Mouse (Mus musculus) forebrain, postnatal 0 days (tissue): ENCODE measurements around the gene Dock9. TPM values are rescaled to one million over a fixed set of nuclear protein-coding genes. Genes with fewer than 3 reads are reported as not detected.
A peak's percentile ranks its signal among the peaks of the same experiment; 100 is the strongest.

Source experiments
- ATAC-seq: fragments of 200-750 bp; cut with Nextera tagmentation; 2 replicates; pipeline ENCODE4 v1.8.0; 2017; ENCODE audit warnings: mild to moderate bottlenecking, moderate library complexity
- DNase-seq: peaks from one replicate; pipeline ENCODE4 v3.0.0-alpha.2; 2015
- H3K27ac ChIP-seq: fragments of 300-500 bp; sonication (generic); 2 replicates; pipeline ENCODE4 v1.5.1; 2014; ENCODE audit warnings: low read depth, mild to moderate bottlenecking, antibody characterized with exemption, low read length, moderate library complexity, mixed read lengths
- H3K27me3 ChIP-seq: fragments of 300-500 bp; sonication (generic); 2 replicates; pipeline ENCODE4 v1.6.1; 2014; ENCODE audit warnings: mild to moderate bottlenecking, low read length, mixed read lengths; ENCODE audit not compliant: insufficient read depth
- H3K36me3 ChIP-seq: fragments of 300-500 bp; sonication (generic); 2 replicates; pipeline ENCODE4 v1.6.1; 2014; ENCODE audit warnings: mild to moderate bottlenecking, moderate library complexity; ENCODE audit not compliant: insufficient read depth
- H3K4me1 ChIP-seq: fragments of 300-500 bp; sonication (generic); 2 replicates; pipeline ENCODE4 v1.6.1; 2014; ENCODE audit warnings: antibody characterized with exemption; ENCODE audit not compliant: insufficient read depth
- H3K4me2 ChIP-seq: fragments of 300-500 bp; sonication (generic); 2 replicates; pipeline ENCODE4 v1.6.1; 2014; ENCODE audit warnings: low read depth, mild to moderate bottlenecking, moderate library complexity
- H3K4me3 ChIP-seq: fragments of 300-500 bp; sonication (generic); 2 replicates; pipeline ENCODE4 v1.5.1; 2014; ENCODE audit warnings: low read depth, low read length, mixed read lengths
- H3K9ac ChIP-seq: fragments of 300-500 bp; sonication (generic); 2 replicates; pipeline ENCODE4 v1.6.1; 2014; ENCODE audit warnings: mild to moderate bottlenecking
- H3K9me3 ChIP-seq: fragments of 300-500 bp; sonication (generic); 2 replicates; pipeline ENCODE4 v1.6.1; 2016; ENCODE audit warnings: low read length
- CTCF ChIP-seq: sonication (generic); IDR thresholded peaks from 2 replicates; pipeline ENCODE4 v1.5.1; 2016; ENCODE audit warnings: antibody characterized with exemption, control low read depth, low read depth
- WGBS: fragments of 180-500 bp; shearing (Covaris S2); extraction: QIAGEN DNeasy Blood & Tissue Kit; methylation state at CpG from one replicate; pipeline ENCODE4 v1.1.7; 2014; 5-methylcytosine and 5-hydroxymethylcytosine counted together
- polyA plus RNA-seq: library from polyadenylated mRNA; unstranded; fragments of >200 nt; fragmentation: Nextera tagmentation; extraction: Ambion mirVana; gene quantifications from 2 replicates; pipeline ENCODE4 v1.2.1, GENCODE M21; 2015
- total RNA-seq: library from RNA; depleted of rRNA; stranded (reverse); fragments of >200 nt; gene quantifications from 2 replicates; pipeline ENCODE4 v1.2.3, GENCODE M21; 2014

Dock9 gene
- total and polyA plus RNA-seq, 2 experiments from 2014 or later, result 14.2 to 87.2 TPM

DNA sequence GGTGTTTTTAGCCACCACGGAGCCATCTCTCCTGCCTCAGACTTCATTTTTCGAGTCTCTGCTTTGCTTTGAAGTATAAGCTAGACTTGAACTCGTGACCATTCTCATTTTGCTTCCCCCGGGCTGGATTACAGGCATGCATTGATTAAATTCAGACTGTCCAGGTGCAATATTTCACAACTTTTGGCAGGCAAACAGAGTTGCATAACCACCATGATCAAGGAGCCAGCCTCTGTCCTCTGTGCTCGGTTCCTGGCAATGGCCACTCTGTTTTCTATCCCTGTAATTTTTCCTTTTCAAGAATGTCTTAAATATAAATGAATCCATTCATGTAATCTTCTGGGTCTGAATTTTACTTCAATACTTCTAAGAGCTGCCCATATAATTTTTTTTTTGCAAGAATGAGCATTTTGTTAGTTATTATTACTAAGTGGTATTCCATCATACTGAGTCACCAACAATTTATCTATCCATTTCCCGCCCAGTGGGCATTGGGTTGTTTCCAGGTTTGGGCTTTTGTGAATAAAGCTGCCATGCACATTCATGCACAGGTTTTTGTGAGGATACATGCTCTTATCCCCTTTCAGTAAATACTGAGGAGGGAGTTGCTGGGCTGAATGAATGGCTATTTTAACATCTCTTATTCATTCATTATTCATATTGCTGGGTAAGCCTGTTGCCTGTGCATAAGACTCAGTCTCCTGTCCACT is 183.0 kb downstream of the Dock9 start:
- Histone ChIP-seq H3K27me3 (no peaks in the 10 kb centered on the region), H3K9me3 (no peaks in the 10 kb centered on the region), H3K4me2 (no peak overlapping the region), H3K9ac (no peak overlapping the region), H3K4me3 (no peak overlapping the region), H3K36me3 (peaks cover 8% of the 10 kb centered on the region), H3K4me1 (no peaks in the 10 kb centered on the region), H3K27ac (no peak overlapping the region)
- WGBS, result 66% methylated on average over 6 of the region's 6 CpGs
- TF ChIP-seq CTCF, result no peak
- DNase-seq, result no peak
- no peak for ATAC-seq

DNA sequence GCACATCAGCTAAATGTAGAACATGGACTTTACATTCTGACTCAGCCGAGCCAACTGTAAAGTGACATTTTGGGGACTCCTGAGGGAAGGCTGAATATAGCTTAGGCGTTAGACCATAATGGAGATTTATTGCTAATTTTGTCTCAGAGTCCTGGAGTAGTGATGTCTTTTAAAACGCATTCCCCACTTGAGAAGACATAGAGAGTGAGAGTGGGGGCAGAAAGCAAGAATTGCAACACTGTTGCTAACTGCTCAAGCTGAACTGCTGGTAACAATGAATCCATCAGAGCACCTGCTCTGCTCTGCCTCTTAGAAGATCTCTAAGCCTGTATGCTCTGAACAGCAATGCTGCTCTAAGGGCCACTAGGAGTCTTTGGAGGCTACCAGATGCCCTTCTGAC is 184.1 kb downstream of the Dock9 start:
- no peaks in the 10 kb centered on the region for H3K4me1 ChIP-seq
- H3K27ac ChIP-seq, result 0 out of 2 replicates have a peak overlapping the region, but pooled peaks have one; percentile 29
- peak; percentile 30 for ATAC-seq
- no peaks in the 10 kb centered on the region for H3K9me3 ChIP-seq
- H3K4me3 ChIP-seq, result no peak overlapping the region
- no peak for TF ChIP-seq CTCF
- H3K9ac ChIP-seq, result no peak overlapping the region
- peaks cover 13% of the 10 kb centered on the region for H3K36me3 ChIP-seq
- 59% methylated on average over 3 of the region's 3 CpGs for WGBS
- no peak overlapping the region for H3K4me2 ChIP-seq
- no peaks in the 10 kb centered on the region for H3K27me3 ChIP-seq
- no peak for DNase-seq

DNA sequence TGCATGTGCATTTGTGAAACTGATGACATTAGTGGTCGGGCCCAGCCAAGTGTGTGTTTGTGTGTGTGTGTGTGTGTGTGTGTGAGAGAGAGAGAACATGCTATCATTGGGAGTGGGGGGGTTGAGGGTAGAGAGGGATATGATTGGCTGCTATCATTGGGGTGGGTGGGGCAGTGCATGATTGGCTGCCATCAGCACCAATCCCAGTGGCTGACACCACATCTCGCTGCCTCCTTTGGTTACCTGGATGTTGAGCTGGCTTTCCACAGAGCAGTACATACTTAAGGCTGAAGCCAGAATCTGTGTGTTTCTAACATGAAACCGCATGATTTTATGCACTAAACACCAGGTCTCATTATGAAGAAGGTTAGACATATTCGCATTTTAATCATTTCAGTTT is 184.7 kb downstream of the Dock9 start:
- no peak overlapping the region for H3K4me2 ChIP-seq
- H3K36me3 ChIP-seq, result peaks cover 19% of the 10 kb centered on the region
- H3K9me3 ChIP-seq, result no peaks in the 10 kb centered on the region
- DNase-seq (no peak), ATAC-seq (peak; percentile 42)
- no peaks in the 10 kb centered on the region for H3K4me1 ChIP-seq
- no peaks in the 10 kb centered on the region for H3K27me3 ChIP-seq
- no peak for TF ChIP-seq CTCF
- H3K27ac ChIP-seq, result no peak overlapping the region
- H3K4me3 ChIP-seq, result no peak overlapping the region
- WGBS, result 87% methylated on average over 4 of the region's 4 CpGs
- H3K9ac ChIP-seq, result no peak overlapping the region

DNA sequence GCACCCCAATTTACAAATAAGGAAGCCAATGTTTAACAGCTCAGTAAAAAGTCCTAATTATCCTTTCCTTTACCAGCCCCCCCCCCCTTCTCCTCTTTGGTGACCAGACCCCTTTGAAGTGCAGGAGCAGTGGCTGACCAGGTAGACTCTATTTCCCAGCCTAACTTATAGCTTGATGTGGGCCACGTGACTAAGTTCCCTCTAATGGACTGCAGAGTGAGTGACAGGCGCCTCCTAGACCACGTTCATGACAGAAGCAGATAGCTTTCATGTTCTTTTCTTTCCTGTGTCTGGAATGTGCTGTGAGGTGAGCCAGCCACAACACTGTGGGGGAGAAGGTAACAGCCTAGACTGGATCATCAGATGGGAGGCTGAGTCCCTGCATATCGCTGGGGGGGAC is 186.1 kb downstream of the Dock9 start:
- ATAC-seq, result no peak

DNA sequence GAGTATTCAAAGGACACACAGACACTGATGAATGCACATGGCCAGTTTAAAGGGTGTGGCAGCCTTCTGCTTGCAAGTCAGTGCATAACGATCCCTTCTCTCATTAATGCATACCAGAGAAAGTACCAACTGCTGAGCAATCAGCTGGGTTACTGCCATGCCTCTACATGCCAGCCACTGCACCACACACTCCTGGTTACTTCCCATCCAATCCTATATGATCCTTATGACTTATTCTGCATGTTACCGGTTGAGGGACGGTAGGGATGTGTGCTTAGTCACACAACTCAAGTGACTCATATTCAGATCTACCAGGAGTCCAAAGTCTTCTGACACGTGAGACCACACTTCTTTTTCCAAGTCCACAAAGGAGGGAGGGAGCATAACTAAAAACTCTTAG is 186.5 kb downstream of the Dock9 start:
- peaks cover 26% of the 10 kb centered on the region for H3K36me3 ChIP-seq
- TF ChIP-seq CTCF, result no peak
- H3K4me3 ChIP-seq, result no peak overlapping the region
- ATAC-seq (no peak), DNase-seq (no peak)
- H3K27me3 ChIP-seq, result no peaks in the 10 kb centered on the region
- H3K9ac ChIP-seq, result no peak overlapping the region
- 67% methylated on average over 4 of the region's 4 CpGs for WGBS
- no peaks in the 10 kb centered on the region for H3K4me1 ChIP-seq
- H3K4me2 ChIP-seq, result no peak overlapping the region
- H3K9me3 ChIP-seq, result no peaks in the 10 kb centered on the region
- no peak overlapping the region for H3K27ac ChIP-seq

More for the DNA sequence above, 186.1 kb downstream of the Dock9 start:
- no peaks in the 10 kb centered on the region for H3K27me3 ChIP-seq
- no peaks in the 10 kb centered on the region for H3K4me1 ChIP-seq
- H3K27ac ChIP-seq, result no peak overlapping the region
- H3K4me3 ChIP-seq, result no peak overlapping the region
- DNase-seq, result no peak
- WGBS, result 69% methylated on average over 4 of the region's 4 CpGs
- no peak for TF ChIP-seq CTCF
- H3K9ac ChIP-seq, result no peak overlapping the region
- H3K9me3 ChIP-seq, result no peaks in the 10 kb centered on the region
- peaks cover 22% of the 10 kb centered on the region for H3K36me3 ChIP-seq
- no peak overlapping the region for H3K4me2 ChIP-seq

DNA sequence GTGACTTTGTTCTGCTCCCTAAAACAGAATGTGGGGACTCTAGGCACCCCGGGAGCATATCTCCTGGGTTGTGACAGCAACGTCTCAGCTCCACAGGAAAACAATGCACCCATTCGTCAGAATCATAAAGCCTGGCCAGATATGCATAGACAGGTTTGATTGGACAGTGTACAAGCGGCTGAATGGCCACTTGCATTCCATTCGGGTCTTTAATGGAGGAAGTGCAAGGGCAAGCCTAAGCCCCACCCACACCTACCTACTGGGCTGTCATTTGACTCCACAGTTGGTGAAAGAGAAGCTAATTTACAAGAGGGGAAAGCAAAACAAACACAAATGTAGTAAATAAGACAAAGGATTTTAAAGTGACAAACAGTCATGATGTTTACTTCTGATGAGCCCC is 189.1 kb downstream of the Dock9 start:
- H3K4me1 ChIP-seq, result no peaks in the 10 kb centered on the region
- no peak overlapping the region for H3K27ac ChIP-seq
- peaks cover 32% of the 10 kb centered on the region for H3K36me3 ChIP-seq
- no peak for DNase-seq
- no peaks in the 10 kb centered on the region for H3K9me3 ChIP-seq
- no peak for TF ChIP-seq CTCF
- no peak for ATAC-seq
- H3K27me3 ChIP-seq, result no peaks in the 10 kb centered on the region
- H3K9ac ChIP-seq, result no peak overlapping the region
- 16% methylated on average over 5 of the region's 5 CpGs for WGBS
- no peak overlapping the region for H3K4me2 ChIP-seq
- H3K4me3 ChIP-seq, result no peak overlapping the region

DNA sequence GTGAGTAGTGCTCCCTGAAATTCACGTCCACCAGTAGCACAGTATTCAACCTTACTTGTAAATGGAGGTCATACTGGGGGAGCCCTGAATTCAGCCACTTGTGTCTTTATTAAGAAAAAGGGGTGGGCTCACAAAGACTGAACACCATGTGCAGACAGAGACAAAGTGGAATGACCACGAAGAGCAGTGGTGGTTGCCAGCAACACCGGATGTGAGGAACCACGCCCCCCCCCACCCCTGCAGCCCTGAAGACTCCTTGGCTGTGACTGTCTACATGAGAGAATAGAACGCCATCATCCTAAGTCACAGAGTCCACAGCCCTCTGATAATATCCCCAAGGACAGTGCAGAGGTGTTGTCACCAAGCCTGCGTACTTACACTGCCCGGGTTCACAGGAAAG is 191.2 kb downstream of the Dock9 start:
- Histone ChIP-seq H3K4me2 (no peak overlapping the region), H3K4me3 (no peak overlapping the region), H3K36me3 (peaks cover 39% of the 10 kb centered on the region), H3K4me1 (no peaks in the 10 kb centered on the region), H3K9ac (no peak overlapping the region), H3K27ac (no peak overlapping the region), H3K9me3 (no peaks in the 10 kb centered on the region), H3K27me3 (no peaks in the 10 kb centered on the region)
- WGBS, result 91% methylated on average over 7 of the region's 7 CpGs
- TF ChIP-seq CTCF, result no peak
- no peak for ATAC-seq
- no peak for DNase-seq
